Mouse (Mus musculus) small intestine, adult 2 months (tissue): ENCODE data around the gene Kcnn3.

ENCODE experiments used
- CTCF ChIP-seq: fragments of 200-500 bp; IDR thresholded peaks from 2 replicates; pipeline ENCODE4 v1.5.1; 2012; ENCODE audit warnings: low read depth, mild to moderate bottlenecking, control low read depth, inconsistent platforms, low read length, moderate library complexity, mixed read lengths; ENCODE audit not compliant: insufficient replicate concordance, insufficient read length; ENCODE audit errors: extremely low read depth
- POLR2A ChIP-seq: fragments of 200-500 bp; IDR thresholded peaks from 2 replicates; pipeline ENCODE4 v1.6.1; 2012; ENCODE audit warnings: low read depth, mild to moderate bottlenecking, control low read depth, inconsistent platforms, low read length, moderate library complexity

DNA sequence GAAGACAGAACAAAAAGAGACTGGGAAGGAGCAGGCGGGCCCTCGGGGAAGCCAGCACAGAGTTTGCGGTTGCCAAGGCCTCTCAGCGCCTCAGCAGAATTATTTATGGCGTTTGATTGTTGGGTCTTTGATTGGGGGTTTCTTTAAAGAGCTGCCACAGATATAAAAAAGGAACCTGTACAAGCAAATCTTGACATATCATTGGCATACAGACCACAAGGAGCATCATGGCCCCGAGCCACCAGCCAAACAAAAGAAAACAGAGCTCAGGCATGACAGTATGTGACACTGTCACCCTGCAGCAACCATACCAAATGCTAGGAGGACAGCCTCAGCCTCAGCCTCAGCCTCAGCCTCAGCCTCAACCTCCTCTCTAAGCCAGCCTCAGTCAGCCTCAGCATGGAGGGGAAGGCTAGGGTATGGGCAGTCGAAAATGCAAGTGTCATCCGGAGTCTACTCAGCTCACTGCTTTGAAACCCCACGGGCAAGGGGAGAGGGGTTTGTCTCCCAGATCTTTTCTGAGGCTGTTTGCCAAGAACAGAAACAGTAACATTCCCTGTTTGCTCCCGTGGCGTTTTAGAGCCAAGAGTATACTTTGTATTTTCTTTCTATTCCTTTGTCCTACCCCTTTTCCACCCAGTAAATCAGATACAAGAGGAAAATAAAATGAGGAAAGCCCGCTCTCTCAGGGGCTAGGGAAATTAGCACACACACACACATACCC, 133.4 kb downstream of the Kcnn3 start:
- TF ChIP-seq POLR2A (no peak), CTCF (no peak)
